Mouse (Mus musculus): ENCODE data around the gene Atp6v1c2. TPM values are rescaled to one million over a fixed set of nuclear protein-coding genes. Genes with fewer than 3 reads are reported as not detected.
A peak's percentile ranks its signal among the peaks of the same experiment; 100 is the strongest.

Gene Atp6v1c2
- polyA plus RNA-seq, 1 experiment from 2014 or later, result 0.27 TPM

- no peaks in the 10 kb centered on the region; the same call in 1 of the 2 replicates for H3K36me3 ChIP-seq (ENCODE audit: control insufficient read depth, insufficient read depth, low read length)
- no peak overlapping the region for H3K27ac ChIP-seq (ENCODE audit: low read depth, low read length)
- WGBS, result 38% methylated on average over 11 of the region's 11 CpGs
Measured at GRCm38 (mm10) chr12:17347327-17348047, 18.3 kb upstream of the Atp6v1c2 start.

GRCm38 (mm10) chr12:17339114-17339905, 10.2 kb upstream of the Atp6v1c2 start:
- 66% methylated on average over 3 of the region's 3 CpGs for WGBS
- no peaks in the 10 kb centered on the region for H3K36me3 ChIP-seq (ENCODE audit: control insufficient read depth, insufficient read depth, low read length)
- no peak overlapping the region for H3K4me2 ChIP-seq (ENCODE audit: low read depth)
- no peaks in the 10 kb centered on the region for H3K9me3 ChIP-seq (ENCODE audit: control insufficient read depth, low read length)
- no peak for ATAC-seq (ENCODE audit: insufficient read depth, low FRiP score, low TSS enrichment)
- DNase-seq (ENCODE audit: low spot score), result no peak
- no peak overlapping the region for H3K4me3 ChIP-seq (ENCODE audit: low read depth, low read length)
- no peaks in the 10 kb centered on the region for H3K4me1 ChIP-seq (ENCODE audit: control insufficient read depth, insufficient read depth, low read length)
- H3K27ac ChIP-seq (ENCODE audit: low read depth, low read length), result no peak overlapping the region
- H3K9ac ChIP-seq (ENCODE audit: low read length), result no peak overlapping the region
- H3K27me3 ChIP-seq (ENCODE audit: control insufficient read depth, insufficient read depth, low read length), result no peaks in the 10 kb centered on the region

More at GRCm38 (mm10) chr12:17347327-17348047, 18.3 kb upstream of the Atp6v1c2 start:
- DNase-seq (ENCODE audit: low spot score) (no peak), ATAC-seq (ENCODE audit: insufficient read depth, low FRiP score, low TSS enrichment) (peak; percentile 24; the same call in 1 of the 2 replicates)
- H3K9me3 ChIP-seq (ENCODE audit: control insufficient read depth, low read length), result no peaks in the 10 kb centered on the region
- peak overlapping the region; percentile 54 for H3K4me3 ChIP-seq (ENCODE audit: low read depth, low read length)
- H3K27me3 ChIP-seq (ENCODE audit: control insufficient read depth, insufficient read depth, low read length), result no peaks in the 10 kb centered on the region
- peak overlapping the region; percentile 78 for H3K4me2 ChIP-seq (ENCODE audit: low read depth)
- peak overlapping the region; percentile 45 for H3K9ac ChIP-seq (ENCODE audit: low read length)
- H3K4me1 ChIP-seq (ENCODE audit: control insufficient read depth, insufficient read depth, low read length), result peaks cover 4% of the 10 kb centered on the region

- no peak overlapping the region for H3K4me2 ChIP-seq (ENCODE audit: low read depth)
- H3K4me1 ChIP-seq (ENCODE audit: control insufficient read depth, insufficient read depth, low read length), result no peaks in the 10 kb centered on the region
- H3K9me3 ChIP-seq (ENCODE audit: control insufficient read depth, low read length), result no peaks in the 10 kb centered on the region
- ATAC-seq (ENCODE audit: insufficient read depth, low FRiP score, low TSS enrichment) (no peak), DNase-seq (ENCODE audit: low spot score) (no peak)
- WGBS, result 89% methylated on average over 2 of the region's 2 CpGs
- no peak overlapping the region for H3K27ac ChIP-seq (ENCODE audit: low read depth, low read length)
- no peaks in the 10 kb centered on the region for H3K36me3 ChIP-seq (ENCODE audit: control insufficient read depth, insufficient read depth, low read length)
- H3K4me3 ChIP-seq (ENCODE audit: low read depth, low read length), result no peak overlapping the region
- H3K9ac ChIP-seq (ENCODE audit: low read length), result no peak overlapping the region
- H3K27me3 ChIP-seq (ENCODE audit: control insufficient read depth, insufficient read depth, low read length), result no peaks in the 10 kb centered on the region
Measured at GRCm38 (mm10) chr12:17338338-17338737, 9.2 kb upstream of the Atp6v1c2 start.

- no peak overlapping the region for H3K4me3 ChIP-seq (ENCODE audit: low read depth, low read length)
- WGBS, result 28% methylated on average over 1 of the region's 1 CpGs
- no peaks in the 10 kb centered on the region for H3K9me3 ChIP-seq (ENCODE audit: control insufficient read depth, low read length)
- H3K27me3 ChIP-seq (ENCODE audit: control insufficient read depth, insufficient read depth, low read length), result no peaks in the 10 kb centered on the region
- no peak overlapping the region for H3K9ac ChIP-seq (ENCODE audit: low read length)
- H3K36me3 ChIP-seq (ENCODE audit: control insufficient read depth, insufficient read depth, low read length), result no peaks in the 10 kb centered on the region
- ATAC-seq (ENCODE audit: insufficient read depth, low FRiP score, low TSS enrichment) (no peak), DNase-seq (ENCODE audit: low spot score) (no peak)
- no peak overlapping the region for H3K4me2 ChIP-seq (ENCODE audit: low read depth)
- no peak overlapping the region for H3K27ac ChIP-seq (ENCODE audit: low read depth, low read length)
- no peaks in the 10 kb centered on the region for H3K4me1 ChIP-seq (ENCODE audit: control insufficient read depth, insufficient read depth, low read length)
Measured at GRCm38 (mm10) chr12:17333459-17333858, 4.3 kb upstream of the Atp6v1c2 start.

- peak overlapping the region; percentile 37; the same call in 1 of the 2 replicates for H3K9ac ChIP-seq (ENCODE audit: low read length)
- WGBS, result 3% methylated on average over 51 of the region's 51 CpGs
- H3K9me3 ChIP-seq (ENCODE audit: control insufficient read depth, low read length), result no peaks in the 10 kb centered on the region
- ATAC-seq (ENCODE audit: insufficient read depth, low FRiP score, low TSS enrichment) (no peak; the same call in 1 of the 2 replicates), DNase-seq (ENCODE audit: low spot score) (peak; percentile 45)
- peak overlapping the region; percentile 41 for H3K4me3 ChIP-seq (ENCODE audit: low read depth, low read length)
- peaks cover 5% of the 10 kb centered on the region; the same call in 1 of the 2 replicates for H3K4me1 ChIP-seq (ENCODE audit: control insufficient read depth, insufficient read depth, low read length)
- H3K36me3 ChIP-seq (ENCODE audit: control insufficient read depth, insufficient read depth, low read length), result no peaks in the 10 kb centered on the region
- peaks cover 28% of the 10 kb centered on the region for H3K27me3 ChIP-seq (ENCODE audit: control insufficient read depth, insufficient read depth, low read length)
- no peak overlapping the region for H3K27ac ChIP-seq (ENCODE audit: low read depth, low read length)
- peak overlapping the region; percentile 82 for H3K4me2 ChIP-seq (ENCODE audit: low read depth)
Measured at GRCm38 (mm10) chr12:17324549-17325470, 4.3 kb downstream of the Atp6v1c2 start.

GRCm38 (mm10) chr12:17318453-17318852, 10.7 kb downstream of the Atp6v1c2 start:
- H3K4me2 ChIP-seq (ENCODE audit: low read depth), result no peak overlapping the region
- DNase-seq (ENCODE audit: low spot score) (no peak), ATAC-seq (ENCODE audit: insufficient read depth, low FRiP score, low TSS enrichment) (no peak)
- H3K27me3 ChIP-seq (ENCODE audit: control insufficient read depth, insufficient read depth, low read length), result peaks cover 7% of the 10 kb centered on the region
- no peaks in the 10 kb centered on the region for H3K9me3 ChIP-seq (ENCODE audit: control insufficient read depth, low read length)
- H3K4me3 ChIP-seq (ENCODE audit: low read depth, low read length), result no peak overlapping the region
- H3K4me1 ChIP-seq (ENCODE audit: control insufficient read depth, insufficient read depth, low read length), result no peaks in the 10 kb centered on the region
- H3K27ac ChIP-seq (ENCODE audit: low read depth, low read length), result no peak overlapping the region
- 74% methylated on average over 3 of the region's 3 CpGs for whole genome bisulfite sequencing
- no peaks in the 10 kb centered on the region for H3K36me3 ChIP-seq (ENCODE audit: control insufficient read depth, insufficient read depth, low read length)
- H3K9ac ChIP-seq (ENCODE audit: low read length), result no peak overlapping the region

- H3K9ac ChIP-seq (ENCODE audit: low read length), result no peak overlapping the region
- no peak overlapping the region for H3K4me3 ChIP-seq (ENCODE audit: low read depth, low read length)
- no peaks in the 10 kb centered on the region for H3K9me3 ChIP-seq (ENCODE audit: control insufficient read depth, low read length)
- no peak overlapping the region for H3K4me2 ChIP-seq (ENCODE audit: low read depth)
- 71% methylated on average over 4 of the region's 4 CpGs for WGBS
- no peaks in the 10 kb centered on the region for H3K36me3 ChIP-seq (ENCODE audit: control insufficient read depth, insufficient read depth, low read length)
- no peak for DNase-seq (ENCODE audit: low spot score)
- no peak overlapping the region for H3K27ac ChIP-seq (ENCODE audit: low read depth, low read length)
- peaks cover 2% of the 10 kb centered on the region for H3K27me3 ChIP-seq (ENCODE audit: control insufficient read depth, insufficient read depth, low read length)
- H3K4me1 ChIP-seq (ENCODE audit: control insufficient read depth, insufficient read depth, low read length), result no peaks in the 10 kb centered on the region
- no peak for ATAC-seq (ENCODE audit: insufficient read depth, low FRiP score, low TSS enrichment)
Measured at GRCm38 (mm10) chr12:17317970-17318369, 11.2 kb downstream of the Atp6v1c2 start.

GRCm38 (mm10) chr12:17316096-17316495, 13.1 kb downstream of the Atp6v1c2 start:
- no peak overlapping the region for H3K4me3 ChIP-seq (ENCODE audit: low read depth, low read length)
- H3K27ac ChIP-seq (ENCODE audit: low read depth, low read length), result no peak overlapping the region
- H3K4me1 ChIP-seq (ENCODE audit: control insufficient read depth, insufficient read depth, low read length), result no peaks in the 10 kb centered on the region
- no peaks in the 10 kb centered on the region for H3K9me3 ChIP-seq (ENCODE audit: control insufficient read depth, low read length)
- H3K27me3 ChIP-seq (ENCODE audit: control insufficient read depth, insufficient read depth, low read length), result no peaks in the 10 kb centered on the region
- H3K36me3 ChIP-seq (ENCODE audit: control insufficient read depth, insufficient read depth, low read length), result no peaks in the 10 kb centered on the region
- WGBS, result 89% methylated on average over 5 of the region's 5 CpGs
- H3K9ac ChIP-seq (ENCODE audit: low read length), result no peak overlapping the region
- ATAC-seq (ENCODE audit: insufficient read depth, low FRiP score, low TSS enrichment), result no peak
- DNase-seq (ENCODE audit: low spot score), result no peak
- H3K4me2 ChIP-seq (ENCODE audit: low read depth), result no peak overlapping the region
